Mouse (Mus musculus) inflammation-experienced regulatory T-cells (primary cell): Measurements from ENCODE around the gene Tle4. TPM values are rescaled to one million over a fixed set of nuclear protein-coding genes. Genes with fewer than 3 reads are reported as not detected.

Experiments
- polyA plus RNA-seq, 2 experiments: library from polyadenylated mRNA; unstranded; fragments of 100-300 nt; shearing (Covaris generic); gene quantifications; one replicate each; pipeline ENCODE4 v1.2.1; 2017

Tle4 gene
- 10 to 100 TPM; 34.8 to 44.3 TPM for polyA plus RNA-seq

GRCm38 (mm10) chr19:14597917-14598689 is at the start of gene Tle4:
Gene Tle4 (minus strand): TSS chr19:14598051.

